Mouse (Mus musculus) thymus, adult 2 months (tissue): ENCODE data around the gene Rab44.

Experiments
- CTCF ChIP-seq: fragments of 200-500 bp; IDR thresholded peaks from 2 replicates; pipeline ENCODE4 v1.5.1; 2012; ENCODE audit warnings: mild to moderate bottlenecking, control low read depth, low read length, moderate library complexity, borderline replicate concordance; ENCODE audit not compliant: control insufficient read depth, poor library complexity, insufficient read depth; ENCODE audit errors: extremely low read depth
- POLR2A ChIP-seq: fragments of 200-500 bp; IDR thresholded peaks from 2 replicates; pipeline ENCODE4 v1.6.1; 2012; ENCODE audit warnings: mild to moderate bottlenecking, low read length, control low read depth, moderate library complexity; ENCODE audit not compliant: control insufficient read depth, poor library complexity, insufficient read depth; ENCODE audit errors: extremely low read depth

- TF ChIP-seq POLR2A (no peak), CTCF (no peak)
These were observed 37.7 kb upstream of the Rab44 start for GRCm38 (mm10) chr17:29076235-29076634.
